Mouse (Mus musculus): Measurements from ENCODE around the gene Gramd1a. TPM values are rescaled to one million over a fixed set of nuclear protein-coding genes. Genes with fewer than 3 reads are reported as not detected.
A peak's percentile ranks its signal among the peaks of the same experiment; 100 is the strongest.

Gene Gramd1a
- 213 and 241 TPM in 2 replicates for polyA plus RNA-seq (2015; fragmentation: Nextera tagmentation; extraction: Ambion mirVana)

- ATAC-seq, result no peak
- no peaks in the 10 kb centered on the region for H3K36me3 ChIP-seq
- no peaks in the 10 kb centered on the region for H3K27me3 ChIP-seq
- no peak within 1 kb of the TSS for H3K4me2 ChIP-seq (replicated peaks)
- 64% methylated on average over 5 of the region's 5 CpGs for WGBS
- no peak within 1 kb of the TSS for H3K27ac ChIP-seq
- H3K4me3 ChIP-seq (replicated peaks), result no peak within 1 kb of the TSS
- H3K4me1 ChIP-seq (replicated peaks), result peaks cover 10% of the 10 kb centered on the region
- H3K9me3 ChIP-seq, result no peaks in the 10 kb centered on the region
- H3K9ac ChIP-seq (replicated peaks), result no peak within 1 kb of the TSS
These were observed at the start of gene Gramd1a for GRCm38 (mm10) chr7:31155296-31156033. Gramd1a (minus strand) TSS chr7:31155896.

- no peaks in the 10 kb centered on the region for H3K9me3 ChIP-seq
- H3K27ac ChIP-seq, result no peak overlapping the region
- no peaks in the 10 kb centered on the region for H3K36me3 ChIP-seq
- no peak overlapping the region for H3K4me3 ChIP-seq (replicated peaks)
- H3K4me2 ChIP-seq (replicated peaks), result no peak overlapping the region
- WGBS, result 81% methylated on average over 3 of the region's 3 CpGs
- no peaks in the 10 kb centered on the region for H3K27me3 ChIP-seq
- no peaks in the 10 kb centered on the region for H3K4me1 ChIP-seq (replicated peaks)
- H3K9ac ChIP-seq (replicated peaks), result no peak overlapping the region
- no peak for ATAC-seq
These were observed 40.1 kb upstream of the Gramd1a start for GRCm38 (mm10) chr7:31195591-31196307.

- no peak overlapping the region for H3K4me2 ChIP-seq (replicated peaks)
- H3K9ac ChIP-seq (replicated peaks), result no peak overlapping the region
- H3K4me3 ChIP-seq (replicated peaks), result no peak overlapping the region
- 88% methylated on average over 4 of the region's 4 CpGs for WGBS
- no peak for ATAC-seq
- no peaks in the 10 kb centered on the region for H3K9me3 ChIP-seq
- no peaks in the 10 kb centered on the region for H3K36me3 ChIP-seq
- no peaks in the 10 kb centered on the region for H3K4me1 ChIP-seq (replicated peaks)
- no peak overlapping the region for H3K27ac ChIP-seq
- H3K27me3 ChIP-seq, result no peaks in the 10 kb centered on the region
These were observed 29.0 kb upstream of the Gramd1a start for GRCm38 (mm10) chr7:31184711-31185110.

- H3K4me3 ChIP-seq (replicated peaks), result no peak overlapping the region
- H3K9me3 ChIP-seq, result no peaks in the 10 kb centered on the region
- H3K4me1 ChIP-seq (replicated peaks), result no peaks in the 10 kb centered on the region
- 42% methylated on average over 2 of the region's 2 CpGs for WGBS
- no peaks in the 10 kb centered on the region for H3K27me3 ChIP-seq
- H3K36me3 ChIP-seq, result no peaks in the 10 kb centered on the region
- no peak overlapping the region for H3K27ac ChIP-seq
- no peak overlapping the region for H3K9ac ChIP-seq (replicated peaks)
- no peak overlapping the region for H3K4me2 ChIP-seq (replicated peaks)
- no peak for ATAC-seq
These were observed 27.2 kb upstream of the Gramd1a start for GRCm38 (mm10) chr7:31182863-31183262.

GRCm38 (mm10) chr7:31176886-31177763 is 21.4 kb upstream of the Gramd1a start:
- Histone ChIP-seq H3K27me3 (0 out of 2 replicates have a peak, but pooled peaks cover 2% of the 10 kb centered on the region), H3K36me3 (no peaks in the 10 kb centered on the region), H3K9me3 (no peaks in the 10 kb centered on the region), H3K27ac (no peak overlapping the region), H3K4me3 (replicated peaks) (no peak overlapping the region), H3K4me2 (replicated peaks) (no peak overlapping the region), H3K4me1 (replicated peaks) (0 out of 2 replicates have a peak, but pooled peaks cover 3% of the 10 kb centered on the region), H3K9ac (replicated peaks) (no peak overlapping the region)
- ATAC-seq, result peak; percentile 72
- WGBS, result 32% methylated on average over 22 of the region's 22 CpGs

GRCm38 (mm10) chr7:31175096-31175495 is 19.4 kb upstream of the Gramd1a start:
- WGBS, result 79% methylated on average over 3 of the region's 3 CpGs
- Histone ChIP-seq H3K9me3 (no peaks in the 10 kb centered on the region), H3K27ac (no peak overlapping the region), H3K4me1 (replicated peaks) (0 out of 2 replicates have a peak, but pooled peaks cover 3% of the 10 kb centered on the region), H3K27me3 (0 out of 2 replicates have a peak, but pooled peaks cover 2% of the 10 kb centered on the region), H3K4me2 (replicated peaks) (no peak overlapping the region), H3K4me3 (replicated peaks) (no peak overlapping the region), H3K36me3 (no peaks in the 10 kb centered on the region), H3K9ac (replicated peaks) (no peak overlapping the region)
- ATAC-seq, result no peak

- Histone ChIP-seq H3K27ac (no peak overlapping the region), H3K4me2 (replicated peaks) (no peak overlapping the region), H3K9ac (replicated peaks) (no peak overlapping the region), H3K27me3 (0 out of 2 replicates have a peak, but pooled peaks cover 2% of the 10 kb centered on the region), H3K4me3 (replicated peaks) (no peak overlapping the region), H3K9me3 (no peaks in the 10 kb centered on the region), H3K36me3 (no peaks in the 10 kb centered on the region), H3K4me1 (replicated peaks) (0 out of 2 replicates have a peak, but pooled peaks cover 3% of the 10 kb centered on the region)
- WGBS, result 82% methylated on average over 8 of the region's 8 CpGs
- ATAC-seq, result no peak
These were observed 18.8 kb upstream of the Gramd1a start for GRCm38 (mm10) chr7:31174466-31174865.

GRCm38 (mm10) chr7:31172238-31172637 is 16.5 kb upstream of the Gramd1a start:
- WGBS, result 21% methylated on average over 2 of the region's 2 CpGs
- Histone ChIP-seq H3K4me1 (replicated peaks) (0 out of 2 replicates have a peak, but pooled peaks cover 3% of the 10 kb centered on the region), H3K27ac (no peak overlapping the region), H3K27me3 (no peaks in the 10 kb centered on the region), H3K36me3 (no peaks in the 10 kb centered on the region), H3K9ac (replicated peaks) (no peak overlapping the region), H3K4me3 (replicated peaks) (no peak overlapping the region), H3K4me2 (replicated peaks) (no peak overlapping the region), H3K9me3 (no peaks in the 10 kb centered on the region)
- no peak for ATAC-seq

GRCm38 (mm10) chr7:31170520-31170919 is 14.8 kb upstream of the Gramd1a start:
- Histone ChIP-seq H3K9ac (replicated peaks) (no peak overlapping the region), H3K4me1 (replicated peaks) (no peaks in the 10 kb centered on the region), H3K4me2 (replicated peaks) (no peak overlapping the region), H3K4me3 (replicated peaks) (no peak overlapping the region), H3K27me3 (no peaks in the 10 kb centered on the region), H3K9me3 (no peaks in the 10 kb centered on the region), H3K36me3 (no peaks in the 10 kb centered on the region), H3K27ac (no peak overlapping the region)
- ATAC-seq, result no peak
- WGBS, result 96% methylated on average over 9 of the region's 9 CpGs

- ATAC-seq, result no peak
- 73% methylated on average over 8 of the region's 8 CpGs for WGBS
- no peak overlapping the region for H3K9ac ChIP-seq (replicated peaks)
- H3K4me1 ChIP-seq (replicated peaks), result no peaks in the 10 kb centered on the region
- H3K27ac ChIP-seq, result no peak overlapping the region
- H3K4me2 ChIP-seq (replicated peaks), result no peak overlapping the region
- no peaks in the 10 kb centered on the region for H3K9me3 ChIP-seq
- no peaks in the 10 kb centered on the region for H3K27me3 ChIP-seq
- no peaks in the 10 kb centered on the region for H3K36me3 ChIP-seq
- H3K4me3 ChIP-seq (replicated peaks), result no peak overlapping the region
These were observed 12.7 kb upstream of the Gramd1a start for GRCm38 (mm10) chr7:31168412-31168811.

GRCm38 (mm10) chr7:31164748-31165147 is 9.1 kb upstream of the Gramd1a start:
- H3K4me1 ChIP-seq (replicated peaks), result no peaks in the 10 kb centered on the region
- no peaks in the 10 kb centered on the region for H3K27me3 ChIP-seq
- H3K9ac ChIP-seq (replicated peaks), result no peak overlapping the region
- WGBS, result 71% methylated on average over 1 of the region's 1 CpGs
- H3K4me3 ChIP-seq (replicated peaks), result no peak overlapping the region
- H3K36me3 ChIP-seq, result no peaks in the 10 kb centered on the region
- no peak overlapping the region for H3K4me2 ChIP-seq (replicated peaks)
- H3K27ac ChIP-seq, result no peak overlapping the region
- ATAC-seq, result no peak
- H3K9me3 ChIP-seq, result no peaks in the 10 kb centered on the region

Data from midbrain, embryonic 13.5 days (tissue).